Mouse (Mus musculus) layer of hippocampus, adult 6 months (tissue): Measurements from ENCODE around the gene Pxdc1. TPM values are rescaled to one million over a fixed set of nuclear protein-coding genes. Genes with fewer than 3 reads are reported as not detected.

Experiments
- long read RNA-seq, 2 experiments: library from polyadenylated mRNA; unstranded; transcript quantifications; one replicate each; pipeline ENCODE4 v2.0.0; 2019 to 2020
- polyA plus RNA-seq: library from polyadenylated mRNA; unstranded; fragments of <200 nt; fragmentation: Nextera tagmentation; gene quantifications from 2 replicates; pipeline ENCODE4 v1.2.3, GENCODE M21; 2021

Pxdc1 gene
- polyA plus RNA-seq = 7.6 and 7.7 TPM in 2 replicates
- long read RNA-seq, experiment 1, transcript Pxdc1-202 (5 exons, 2,684 nt) = major isoform, 18 of 22 reads
- long read RNA-seq, experiment 1, partial matches to known transcripts = 3 of 22 reads
- long read RNA-seq, experiment 1, other reads (novel, unspliced or antisense) = 0 of 22 reads
- long read RNA-seq, experiment 2, transcript Pxdc1-202 (5 exons, 2,684 nt) = major isoform, 42 of 45 reads
- long read RNA-seq, experiment 2, partial matches to known transcripts = 0 of 45 reads
- long read RNA-seq, experiment 2, other reads (novel, unspliced or antisense) = 3 of 45 reads

DNA sequence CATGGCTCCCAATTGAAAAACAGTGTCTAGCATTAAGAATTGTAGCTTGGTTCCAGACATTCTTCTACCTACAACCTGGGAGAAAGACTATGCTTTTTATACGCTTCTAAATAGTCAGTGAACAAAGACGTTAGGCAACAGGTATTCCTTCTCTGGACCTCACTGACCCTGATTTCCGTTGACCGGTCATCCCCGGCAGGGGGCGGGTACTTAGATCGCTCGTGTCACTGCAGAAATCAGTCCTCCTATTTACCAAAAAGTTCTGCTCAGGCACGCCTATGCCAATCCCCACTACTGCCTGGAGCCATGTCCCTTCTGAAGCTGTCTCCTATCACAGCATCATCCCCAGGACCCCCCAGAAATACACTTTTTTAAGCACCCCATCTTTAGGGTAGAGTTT is at the start of gene Pxdc1:
Pxdc1 (minus strand) TSS at position 96 of the 400 bp plus-strand sequence.

Other genes with a start within 250 kb of the Pxdc1 start
- gene Fam50b, start 81.4 kb upstream of the Pxdc1 start, polyA plus RNA-seq = not detected in 2 replicates
- 26.3 and 28.8 TPM in 2 replicates for gene Prpf4b, start 221.8 kb upstream of the Pxdc1 start, polyA plus RNA-seq